Mouse (Mus musculus) limb, embryonic 14.5 days (tissue): ENCODE results near the gene Higd1c. TPM values are rescaled to one million over a fixed set of nuclear protein-coding genes. Genes with fewer than 3 reads are reported as not detected.

Source experiments
- ATAC-seq: fragments of 200-750 bp; cut with Nextera tagmentation; 2 replicates; pipeline ENCODE4 v1.8.0; 2017; ENCODE audit warnings: low read depth, moderate number of reproducible peaks, moderate TSS enrichment; ENCODE audit not compliant: low FRiP score
- DNase-seq: peaks from one replicate; pipeline ENCODE4 v3.0.0-alpha.2; 2015; ENCODE audit warnings: low spot score
- H3K27ac ChIP-seq: fragments of 300-500 bp; sonication (generic); replicated peaks from 2 replicates; pipeline ENCODE4 v1.5.1; 2014; ENCODE audit warnings: low read depth, mild to moderate bottlenecking, low read length, moderate library complexity, mixed read lengths
- H3K27me3 ChIP-seq: fragments of 300-500 bp; sonication (generic); 2 replicates; pipeline ENCODE4 v1.6.1; 2014; ENCODE audit warnings: low read length, mixed read lengths; ENCODE audit not compliant: control insufficient read depth, insufficient read depth
- H3K36me3 ChIP-seq: fragments of 300-500 bp; sonication (generic); 2 replicates; pipeline ENCODE4 v1.6.1; 2014; ENCODE audit warnings: mild to moderate bottlenecking, low read length, moderate library complexity, mixed read lengths; ENCODE audit not compliant: control insufficient read depth, insufficient read depth
- H3K4me1 ChIP-seq: fragments of 300-500 bp; sonication (generic); 2 replicates; pipeline ENCODE4 v1.6.1; 2014; ENCODE audit warnings: antibody characterized with exemption, low read length, mixed read lengths; ENCODE audit not compliant: control insufficient read depth, insufficient read depth
- H3K4me2 ChIP-seq: fragments of 300-500 bp; sonication (generic); replicated peaks from 2 replicates; pipeline ENCODE4 v1.6.1; 2014; ENCODE audit warnings: low read depth, mild to moderate bottlenecking, low read length, moderate library complexity; ENCODE audit not compliant: severe bottlenecking
- H3K4me3 ChIP-seq: fragments of 300-500 bp; sonication (generic); replicated peaks from 2 replicates; pipeline ENCODE4 v1.5.1; 2014; ENCODE audit warnings: low read length
- H3K9ac ChIP-seq: fragments of 300-500 bp; sonication (generic); 2 replicates; pipeline ENCODE4 v1.6.1; 2014; ENCODE audit warnings: mild to moderate bottlenecking, low read depth, low read length, moderate library complexity; ENCODE audit not compliant: severe bottlenecking
- H3K9me3 ChIP-seq: fragments of 300-500 bp; sonication (generic); 2 replicates; pipeline ENCODE4 v1.6.1; 2016; ENCODE audit warnings: low read length; ENCODE audit not compliant: control insufficient read depth
- POLR2A ChIP-seq: fragments of 200-500 bp; IDR thresholded peaks from 2 replicates; pipeline ENCODE4 v1.8.0; 2012; ENCODE audit warnings: inconsistent platforms, mild to moderate bottlenecking, moderate library complexity, borderline replicate concordance; ENCODE audit not compliant: insufficient read depth, insufficient read length; ENCODE audit errors: extremely low read depth
- WGBS: fragments of 180-500 bp; shearing (Covaris S2); extraction: QIAGEN DNeasy Blood & Tissue Kit; methylation state at CpG from one replicate; pipeline ENCODE4 v1.1.7; 2014; 5-methylcytosine and 5-hydroxymethylcytosine counted together
- polyA plus RNA-seq, 2 experiments: library from polyadenylated mRNA; depleted of rRNA in 1 of 2; stranded (reverse) in 1 of 2; unstranded in 1 of 2; fragments of >200 nt; fragmentation: Nextera tagmentation in 1 of 2; extraction: Ambion mirVana in 1 of 2; gene quantifications; 2 replicates each; pipeline versions ENCODE4 v1.2.1 to v1.2.3; 2012 to 2014

The Higd1c gene
- polyA plus RNA-seq, 2 experiments: not detected

- ATAC-seq (peak; percentile 76), DNase-seq (peak; percentile 39)
- H3K27me3 ChIP-seq: no peaks in the 10 kb centered on the region
- no peak overlapping the region for H3K27ac ChIP-seq
- no peaks in the 10 kb centered on the region for H3K4me1 ChIP-seq
- no peak for TF ChIP-seq POLR2A
- no peak overlapping the region for H3K4me3 ChIP-seq
- WGBS: 45% methylated on average over 4 of the region's 4 CpGs
- H3K4me2 ChIP-seq: no peak overlapping the region
- H3K9me3 ChIP-seq: no peaks in the 10 kb centered on the region
- no peak overlapping the region for H3K9ac ChIP-seq
- peaks cover 20% of the 10 kb centered on the region for H3K36me3 ChIP-seq
Measured at GRCm38 (mm10) chr15:100414011-100414410, 49.7 kb downstream of the Higd1c start.

- 94% methylated on average over 13 of the region's 13 CpGs for WGBS
- Histone ChIP-seq H3K9ac (no peak overlapping the region), H3K4me3 (no peak overlapping the region), H3K27me3 (no peaks in the 10 kb centered on the region), H3K4me1 (0 out of 2 replicates have a peak, but pooled peaks cover 4% of the 10 kb centered on the region), H3K9me3 (no peaks in the 10 kb centered on the region), H3K27ac (no peak overlapping the region), H3K4me2 (no peak overlapping the region), H3K36me3 (peaks cover 13% of the 10 kb centered on the region)
- TF ChIP-seq POLR2A: no peak
- DNase-seq: no peak
- no peak for ATAC-seq
Measured at GRCm38 (mm10) chr15:100414942-100415341, 50.6 kb downstream of the Higd1c start.

- no peak for ATAC-seq
- 83% methylated on average over 8 of the region's 8 CpGs for WGBS
- no peak overlapping the region for H3K27ac ChIP-seq
- DNase-seq: no peak
- no peak overlapping the region for H3K4me2 ChIP-seq
- no peak overlapping the region for H3K4me3 ChIP-seq
- H3K27me3 ChIP-seq: no peaks in the 10 kb centered on the region
- no peak for TF ChIP-seq POLR2A
- no peak overlapping the region for H3K9ac ChIP-seq
- 0 out of 2 replicates have a peak, but pooled peaks cover 4% of the 10 kb centered on the region for H3K4me1 ChIP-seq
- H3K9me3 ChIP-seq: no peaks in the 10 kb centered on the region
- peaks cover 6% of the 10 kb centered on the region; the same call in 1 of the 2 replicates for H3K36me3 ChIP-seq
Measured at GRCm38 (mm10) chr15:100415684-100416083, 51.3 kb downstream of the Higd1c start.

- no peaks in the 10 kb centered on the region for H3K9me3 ChIP-seq
- no peak overlapping the region for H3K9ac ChIP-seq
- H3K4me2 ChIP-seq: no peak overlapping the region
- 82% methylated on average over 9 of the region's 9 CpGs for WGBS
- H3K4me3 ChIP-seq: no peak overlapping the region
- H3K4me1 ChIP-seq: peaks cover 12% of the 10 kb centered on the region
- TF ChIP-seq POLR2A: no peak
- H3K27me3 ChIP-seq: no peaks in the 10 kb centered on the region
- H3K27ac ChIP-seq: no peak overlapping the region
- ATAC-seq: no peak
- no peaks in the 10 kb centered on the region for H3K36me3 ChIP-seq
- DNase-seq: no peak
Measured at GRCm38 (mm10) chr15:100417854-100418450, 53.6 kb downstream of the Higd1c start.

GRCm38 (mm10) chr15:100419311-100419710 lies 55.0 kb downstream of the Higd1c start:
- no peak overlapping the region for H3K9ac ChIP-seq

More at GRCm38 (mm10) chr15:100419311-100419710, 55.0 kb downstream of the Higd1c start:
- no peak for DNase-seq
- H3K4me2 ChIP-seq: no peak overlapping the region
- 53% methylated on average over 8 of the region's 8 CpGs for WGBS
- H3K4me3 ChIP-seq: no peak overlapping the region
- H3K36me3 ChIP-seq: no peaks in the 10 kb centered on the region
- H3K4me1 ChIP-seq: peaks cover 17% of the 10 kb centered on the region
- H3K9me3 ChIP-seq: no peaks in the 10 kb centered on the region
- ATAC-seq: no peak
- no peaks in the 10 kb centered on the region for H3K27me3 ChIP-seq
- no peak overlapping the region for H3K27ac ChIP-seq
- TF ChIP-seq POLR2A: no peak
